Mouse (Mus musculus): ENCODE measurements at regions not wholly inside any gene's neighbourhood (a gene's known extent, or its start where the extent isn't known, plus 50 kb on each side); places are given as distances from the start of the nearest gene placed in this dataset.

- TF ChIP-seq MXI1 (IDR thresholded peaks at IDR 0.05; ENCODE audit: low read depth, low read length) (no peak), TAL1 (IDR thresholded peaks at IDR 0.05; ENCODE audit: low read length) (no peak), JUND (IDR thresholded peaks at IDR 0.05; ENCODE audit: low read depth, low read length) (no peak), SIN3A (IDR thresholded peaks at IDR 0.05; ENCODE audit: low read length) (no peak)
Measured at GRCm38 (mm10) chr7:73261750-73262149, 113.6 kb upstream of the Rgma start.

Data from MEL (cell line).